Mouse (Mus musculus) layer of hippocampus, adult 8-10 months (tissue): ENCODE measurements around the gene Tmsb15l. TPM values are rescaled to one million over a fixed set of nuclear protein-coding genes. Genes with fewer than 3 reads are reported as not detected.
"Not testable (repeated sequence)": the region's sequence is repeated elsewhere in the genome, so short reads cannot be mapped to it uniquely, and the experiment has no call there.

Source experiments
- DNase-seq, 2 experiments: peaks; one replicate each; pipeline ENCODE4 v3.0.0; 2022; ENCODE audit warnings: low spot score in 2 of 2
- total RNA-seq, 4 experiments: library from RNA; stranded (reverse); gene quantifications; 2 replicates each; pipeline ENCODE4 v1.2.4; 2022

The Tmsb15l gene
- total RNA-seq = 1 to 10 TPM; 1.6 to 3.9 (median 3.8) TPM

- DNase-seq = peak in 1 of 2 experiments; percentile 67
Measured at GRCm38 (mm10) chrX:136976424-136977084, at the start of gene Tmsb15l, which contains the start of gene Tmsb15b1. Gene Tmsb15l, minus strand, starts transcription at chrX:136976869. Gene Tmsb15b1, minus strand, starts transcription at chrX:136976874.

- peak; percentile 18 to 56 for DNase-seq
Measured at GRCm38 (mm10) chrX:137019310-137019709, 42.6 kb upstream of the Tmsb15l start.

- DNase-seq = no peak
Measured at GRCm38 (mm10) chrX:137017668-137018067, 41.0 kb upstream of the Tmsb15l start.

- peak in 1 of 2 experiments; percentile 55 for DNase-seq
Measured at GRCm38 (mm10) chrX:137015099-137015709, 38.5 kb upstream of the Tmsb15l start.

- no peak for DNase-seq
Measured at GRCm38 (mm10) chrX:136996256-136996655, 19.6 kb upstream of the Tmsb15l start.

GRCm38 (mm10) chrX:136993641-136994040 lies 17.0 kb upstream of the Tmsb15l start:
- DNase-seq = no peak

GRCm38 (mm10) chrX:136992978-136993547 lies 16.4 kb upstream of the Tmsb15l start, which contains the start of gene Zcchc18:
Gene Zcchc18, plus strand, starts transcription at chrX:136993155.
- peak; percentile 81 to 87 for DNase-seq

- DNase-seq = no peak
Measured at GRCm38 (mm10) chrX:136992191-136992965, 15.7 kb upstream of the Tmsb15l start.

- no peak for DNase-seq
Measured at GRCm38 (mm10) chrX:136991274-136991673, 14.6 kb upstream of the Tmsb15l start.

DNA sequence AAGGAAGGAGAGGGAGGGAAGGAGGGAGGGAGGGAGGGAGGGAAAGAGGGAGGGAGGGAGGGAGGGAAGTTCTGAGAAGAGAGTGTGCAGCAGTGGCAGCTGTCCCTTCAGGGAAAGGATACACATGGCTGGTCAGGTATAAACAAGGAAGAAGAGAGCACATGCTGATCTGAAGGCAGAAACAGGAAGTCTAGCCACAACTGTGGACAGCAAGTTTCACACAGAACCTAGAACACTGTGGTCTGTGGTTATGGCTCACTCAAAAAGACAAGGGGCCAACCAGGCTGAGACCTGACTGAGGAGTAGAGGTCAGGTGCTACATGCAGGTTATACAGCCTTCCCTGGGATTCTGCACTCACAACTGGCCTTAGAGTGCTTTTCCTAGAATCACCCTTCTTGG lies 9.4 kb upstream of the Tmsb15l start:
- no peak for DNase-seq

DNA sequence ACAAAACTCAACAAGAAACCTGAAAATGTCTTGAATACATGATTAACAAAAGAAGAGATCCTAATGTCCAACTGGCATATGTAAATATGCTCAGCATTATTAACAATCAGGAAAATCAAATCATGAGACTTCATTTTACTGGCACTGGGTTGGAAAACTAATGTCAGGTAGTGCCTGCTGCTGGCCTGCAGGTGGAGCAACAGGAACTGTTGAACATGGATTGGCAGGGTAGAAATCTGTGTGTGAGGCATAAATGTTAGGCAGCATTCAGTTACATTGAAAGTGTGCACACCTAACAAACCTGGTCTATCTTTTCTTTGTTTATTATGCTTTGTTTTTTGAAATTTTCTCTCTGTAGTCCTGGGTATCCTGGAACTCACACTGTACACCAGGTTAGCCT lies 1.9 kb upstream of the Tmsb15l start:
- DNase-seq = no peak

- not testable (repeated sequence) for DNase-seq
Measured at GRCm38 (mm10) chrX:136975397-136975796, 1.3 kb downstream of the Tmsb15l start, which contains the start of gene Tmsb15b2. Gene Tmsb15b2, minus strand, starts transcription at chrX:136975497.

DNA sequence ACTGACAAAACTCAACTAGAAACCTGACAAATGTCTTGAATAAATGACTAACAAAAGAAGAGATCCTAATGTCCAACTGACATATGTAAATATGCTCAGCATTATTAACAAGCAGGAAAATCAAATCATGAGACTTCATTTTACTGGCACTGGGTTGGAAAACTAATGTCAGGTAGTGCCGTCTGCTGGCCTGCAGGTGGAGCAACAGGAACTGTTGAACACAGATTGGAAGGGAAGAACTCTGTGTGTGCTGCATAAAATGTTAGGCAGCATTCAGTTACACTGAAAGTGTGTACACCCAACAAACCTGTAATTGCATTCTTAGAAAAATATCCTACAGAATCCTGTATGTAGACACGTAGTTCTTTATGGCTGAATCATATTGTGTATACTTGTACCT lies 17.0 kb downstream of the Tmsb15l start:
- no peak for DNase-seq

GRCm38 (mm10) chrX:136958300-136958699 lies 18.4 kb downstream of the Tmsb15l start:
- not testable (repeated sequence) for DNase-seq

- peak; percentile 64 to 90 for DNase-seq
Measured at GRCm38 (mm10) chrX:136957583-136958279, 18.9 kb downstream of the Tmsb15l start.

DNA sequence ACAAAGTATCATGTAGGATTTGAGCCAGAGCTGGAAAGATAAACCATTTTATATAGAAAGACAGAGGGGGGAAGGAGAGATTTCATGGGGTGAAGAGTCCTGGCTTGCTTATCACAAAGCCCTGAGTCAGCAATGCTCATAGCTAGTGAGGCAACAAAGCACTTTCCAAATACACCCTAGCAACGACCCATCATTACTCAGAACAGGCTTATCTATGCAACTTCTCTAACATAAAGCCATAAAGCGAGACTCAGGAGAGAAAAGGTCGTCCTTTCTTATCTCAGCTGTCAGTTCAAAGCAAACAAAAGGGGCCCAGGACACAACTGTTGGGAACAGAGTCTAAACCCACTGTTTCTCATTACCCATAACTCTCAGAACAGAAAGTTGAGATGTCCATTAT lies 38.7 kb downstream of the Tmsb15l start:
- DNase-seq = no peak

DNA sequence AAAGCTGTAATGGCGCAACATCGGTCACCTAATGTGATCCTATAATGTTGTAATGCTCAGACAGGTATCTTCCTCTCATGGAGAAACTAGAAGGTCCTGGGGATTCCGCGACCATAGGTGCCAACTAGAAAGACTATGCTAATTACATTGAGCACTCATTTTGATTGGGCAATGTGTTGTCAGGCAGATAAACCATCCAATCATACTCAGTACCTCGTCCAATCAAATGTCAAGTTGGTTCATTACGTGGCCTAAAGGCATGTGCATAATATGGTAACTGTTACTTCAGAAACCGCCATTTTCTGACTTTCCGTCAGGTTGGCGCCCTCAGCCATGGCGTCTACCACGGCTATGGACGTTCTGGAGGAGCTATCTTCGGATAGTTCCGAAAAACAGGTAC lies 49.6 kb downstream of the Tmsb15l start, which contains the start of gene H2bfm:
H2bfm (plus strand) TSS at position 295 of the 400 bp plus-strand sequence.
- no peak for DNase-seq

GRCm38 (mm10) chrX:136925863-136926262 lies 50.8 kb downstream of the Tmsb15l start:
- no peak for DNase-seq
